ENCODE assay signal across 14 mouse cellular contexts in genomic region chr16:11626004-11626481, GRCm38 (mm10).
DNase-seq lines count a peak whose midpoint lies in the region; ATAC-seq and TF ChIP-seq lines count a peak whose summit lies in the region.
"Had no signal": no experiment of that assay in that cellular context is flagged by ENCODE, and none has a peak within 500 bp of the region (broad histone marks: within the 10 kb centered on the region; RNA-seq: fewer than 3 reads in every experiment).

No protein-coding gene starts in this region.

- H3K4me2 ChIP-seq in hindbrain, embryonic 16.5 days (ENCODE audit: low read length) = no peak overlapping the region
- H3K4me2 ChIP-seq in forebrain, postnatal 0 days (ENCODE audit: low read depth) = no peak overlapping the region

- peaks cover 5% of the 10 kb centered on the region; the same call in 1 of the 2 replicates for H3K4me1 ChIP-seq in hindbrain, embryonic 16.5 days (ENCODE audit: control insufficient read depth, insufficient read depth, low read depth, low read length)
- peaks cover 4% of the 10 kb centered on the region; the same call in 1 of the 2 replicates for H3K4me1 ChIP-seq in hindbrain, embryonic 10.5 days (replicated peaks)
- peaks cover 82% of the 10 kb centered on the region for H3K4me1 ChIP-seq in megakaryocyte, embryonic 14.5 days
- no peaks in the 10 kb centered on the region for H3K4me1 ChIP-seq in forebrain, postnatal 0 days (ENCODE audit: insufficient read depth)
- H3K4me1 ChIP-seq: limb, embryonic 10.5 days had no signal

- H3K4me3 ChIP-seq in hindbrain, embryonic 16.5 days (ENCODE audit: low read length) = no peak overlapping the region
- no peak overlapping the region for H3K4me3 ChIP-seq in hindbrain, embryonic 10.5 days
- H3K4me3 ChIP-seq in megakaryocyte, embryonic 14.5 days (replicated peaks) = peak overlapping the region; percentile 42
- H3K4me3 ChIP-seq in forebrain, postnatal 0 days (ENCODE audit: low read depth, low read length) = no peak overlapping the region
- H3K4me3 ChIP-seq: limb, embryonic 10.5 days; liver, embryonic 15.5 days had no signal

- no peaks in the 10 kb centered on the region for H3K9me3 ChIP-seq in hindbrain, embryonic 16.5 days (ENCODE audit: control insufficient read depth, low read length)
- H3K9me3 ChIP-seq in hindbrain, embryonic 10.5 days = no peaks in the 10 kb centered on the region
- H3K9me3 ChIP-seq in megakaryocyte, embryonic 14.5 days = no peaks in the 10 kb centered on the region
- no peaks in the 10 kb centered on the region for H3K9me3 ChIP-seq in forebrain, postnatal 0 days (ENCODE audit: low read length)
- H3K9me3 ChIP-seq: limb, embryonic 10.5 days; liver, embryonic 15.5 days had no signal

- H3K36me3 ChIP-seq in hindbrain, embryonic 16.5 days (ENCODE audit: control insufficient read depth, insufficient read depth, low read length) = no peaks in the 10 kb centered on the region
- H3K36me3 ChIP-seq in hindbrain, embryonic 10.5 days = no peaks in the 10 kb centered on the region
- H3K36me3 ChIP-seq in megakaryocyte, embryonic 14.5 days (replicated peaks; ENCODE audit: low read length) = peaks cover 69% of the 10 kb centered on the region
- no peaks in the 10 kb centered on the region for H3K36me3 ChIP-seq in forebrain, postnatal 0 days (ENCODE audit: insufficient read depth)
- H3K36me3 ChIP-seq: limb, embryonic 10.5 days; liver, embryonic 15.5 days had no signal

- no peak for DNase-seq in hindbrain, embryonic 10.5 days (ENCODE audit: low spot score)
- DNase-seq in brain, embryonic 14.5 days (ENCODE audit: low read depth) = peak; percentile 66
- DNase-seq in forebrain, postnatal 0 days = no peak
- no peak for DNase-seq in kidney, postnatal 25 days
- DNase-seq: cerebellum, adult 11-12 months; heart, adult 18-20 months; heart, postnatal 14 days had no signal

- H3K9ac ChIP-seq in hindbrain, embryonic 16.5 days (ENCODE audit: low read depth, low read length) = no peak overlapping the region
- H3K9ac ChIP-seq in forebrain, postnatal 0 days = no peak overlapping the region
- H3K9ac ChIP-seq: liver, embryonic 15.5 days had no signal

- H3K27ac ChIP-seq in hindbrain, embryonic 16.5 days (ENCODE audit: low read depth, low read length) = 0 out of 2 replicates have a peak overlapping the region, but pooled peaks have one; percentile 23
- no peak overlapping the region for H3K27ac ChIP-seq in hindbrain, embryonic 10.5 days
- no peak overlapping the region for H3K27ac ChIP-seq in forebrain, postnatal 0 days (ENCODE audit: low read depth, low read length)
- H3K27ac ChIP-seq: kidney, postnatal 0 days; limb, embryonic 10.5 days; liver, embryonic 15.5 days had no signal

- ATAC-seq in hindbrain, embryonic 16.5 days = peak; percentile 79
- ATAC-seq in megakaryocyte, adult 5-6 weeks (ENCODE audit: poor library complexity, severe bottlenecking) = no peak
- ATAC-seq in forebrain, postnatal 0 days = peak; percentile 73
- ATAC-seq: activated CD4-positive, CD25-positive, alpha-beta regulatory T cell, adult 4 months had no signal

- H3K27me3 ChIP-seq in hindbrain, embryonic 16.5 days (replicated peaks; ENCODE audit: control insufficient read depth, insufficient read depth, low read length) = no peaks in the 10 kb centered on the region
- H3K27me3 ChIP-seq in hindbrain, embryonic 10.5 days (ENCODE audit: insufficient read depth, poor library complexity, severe bottlenecking) = no peaks in the 10 kb centered on the region
- no peaks in the 10 kb centered on the region for H3K27me3 ChIP-seq in megakaryocyte, embryonic 14.5 days (replicated peaks)
- H3K27me3 ChIP-seq in forebrain, postnatal 0 days (ENCODE audit: insufficient read depth, low read length) = no peaks in the 10 kb centered on the region
- H3K27me3 ChIP-seq: liver, embryonic 15.5 days had no signal

- 35% methylated on average over 1 of the region's 1 CpGs for WGBS in hindbrain, embryonic 16.5 days
- 47% methylated on average over 1 of the region's 1 CpGs for WGBS in hindbrain, embryonic 10.5 days
- 23% methylated on average over 1 of the region's 1 CpGs for WGBS in forebrain, postnatal 0 days

- no peak for TF ChIP-seq CTCF in brain, embryonic 14.5 days (IDR thresholded peaks at IDR 0.05; ENCODE audit: borderline replicate concordance, extremely low read depth, insufficient read depth, insufficient read length)
- TF ChIP-seq CTCF in forebrain, postnatal 0 days (IDR thresholded peaks at IDR 0.05; ENCODE audit: low read depth) = no peak

- no peak for TF ChIP-seq POLR2A in brain, embryonic 14.5 days (IDR thresholded peaks at IDR 0.05; ENCODE audit: borderline replicate concordance, extremely low read depth, insufficient read depth, insufficient read length, poor library complexity, severe bottlenecking)
